Mouse (Mus musculus): ENCODE measurements around the gene Gm49325.
A peak's percentile ranks its signal among the peaks of the same experiment; 100 is the strongest.

The Gm49325 gene

DNA sequence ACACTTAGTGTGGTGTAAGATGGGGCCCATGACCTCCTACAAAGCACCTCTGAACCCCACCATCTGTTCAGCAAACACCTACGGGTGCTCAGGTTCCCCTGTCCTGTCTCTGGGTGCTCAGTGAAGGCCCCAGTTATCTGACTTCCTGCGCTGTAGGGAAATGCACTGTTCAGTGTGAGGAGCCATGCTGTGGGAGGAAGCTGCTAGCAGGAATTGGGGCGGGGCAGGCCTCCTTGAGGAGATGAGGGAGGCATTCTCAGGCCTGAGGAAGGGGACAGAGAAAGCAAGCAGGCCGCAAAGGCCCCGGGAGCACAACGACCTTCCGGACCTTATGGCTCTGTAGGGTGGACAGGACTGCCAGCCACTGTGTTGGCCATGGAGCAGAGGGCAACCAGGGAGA lies 16.9 kb upstream of the Gm49325 start:
- no peak for DNase-seq (ENCODE audit: low spot score)

DNA sequence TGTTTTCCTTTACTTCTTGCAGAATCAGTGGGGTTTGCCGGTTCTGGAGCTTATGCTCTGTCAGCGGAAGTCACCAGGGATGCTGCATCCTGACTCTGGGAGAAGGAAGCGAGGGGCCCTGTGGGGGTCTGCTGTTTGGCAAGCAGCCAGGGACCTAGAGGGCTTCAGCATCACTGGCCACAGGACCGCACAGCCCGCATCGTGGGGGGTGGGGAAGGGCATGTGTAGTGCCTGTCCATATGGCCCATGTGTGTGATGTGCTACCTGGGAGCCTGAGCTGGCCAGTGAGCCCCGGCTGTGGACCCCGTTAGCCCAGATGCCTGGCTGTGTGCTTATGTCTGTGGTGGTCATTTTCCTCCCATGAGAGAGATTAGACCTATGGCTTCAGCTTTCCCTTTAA lies 16.2 kb upstream of the Gm49325 start:
- DNase-seq (ENCODE audit: low spot score) = no peak

DNA sequence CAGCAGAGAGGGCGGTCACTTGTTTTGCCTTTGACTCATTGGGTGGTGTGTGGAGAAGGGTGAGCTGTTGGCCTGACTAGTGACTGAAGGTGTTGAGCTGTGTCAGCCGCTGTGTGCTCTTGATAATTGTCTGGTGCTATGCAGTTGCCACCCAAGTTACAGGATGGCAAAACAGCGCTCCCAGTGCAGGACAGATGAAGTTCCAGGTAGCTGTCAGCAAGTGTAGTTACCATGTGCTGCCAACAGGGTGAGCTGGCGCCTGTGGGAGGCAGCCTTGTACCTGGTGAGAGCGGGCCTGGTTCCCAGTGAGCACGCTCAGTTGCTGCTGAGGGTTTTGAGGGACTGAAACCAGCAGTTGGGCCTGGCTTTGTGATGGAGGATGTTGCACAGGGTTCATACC lies 15.2 kb upstream of the Gm49325 start:
- DNase-seq (ENCODE audit: low spot score) = peak; percentile 51

DNA sequence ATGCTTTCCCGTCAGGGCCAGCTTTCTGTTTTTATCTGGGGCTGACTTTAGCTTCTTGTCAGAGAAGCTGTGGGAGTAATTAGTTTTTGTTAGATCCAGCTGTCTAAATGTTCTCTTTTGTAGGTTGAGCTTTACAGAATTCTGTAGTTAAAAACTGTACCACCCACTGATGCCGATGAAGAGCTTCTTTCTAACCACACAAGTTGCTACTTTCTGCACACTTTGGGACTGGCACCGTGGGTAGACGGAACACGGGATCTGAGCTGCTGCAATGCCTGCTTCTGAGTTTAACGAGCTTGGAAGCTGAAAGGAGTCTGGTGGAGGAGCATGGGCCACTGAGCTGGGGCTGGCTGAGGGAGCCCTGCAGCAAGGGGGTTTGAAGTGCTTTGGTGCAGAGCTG lies 14.5 kb upstream of the Gm49325 start:
- DNase-seq (ENCODE audit: low spot score) = no peak

DNA sequence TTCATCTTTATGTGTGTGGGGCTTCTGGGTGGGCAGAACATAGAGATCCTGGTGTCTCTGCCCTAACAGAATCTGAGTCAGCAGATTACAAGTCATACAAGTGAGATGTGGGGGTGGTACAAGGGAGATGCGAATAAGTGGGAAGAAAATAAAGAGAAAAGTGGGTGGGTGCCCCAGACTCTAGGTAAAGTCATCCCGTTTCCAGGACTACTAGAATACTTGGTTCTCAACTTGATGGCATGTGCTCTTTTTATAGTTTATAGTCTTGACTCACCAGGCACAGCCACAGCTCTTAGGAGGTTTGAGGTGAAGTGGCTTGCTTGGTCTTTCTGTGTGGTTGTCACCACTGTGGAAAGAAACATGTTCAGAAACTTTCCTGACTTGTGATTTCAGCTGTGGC lies 9.9 kb upstream of the Gm49325 start:
- DNase-seq (ENCODE audit: low spot score) = no peak

DNA sequence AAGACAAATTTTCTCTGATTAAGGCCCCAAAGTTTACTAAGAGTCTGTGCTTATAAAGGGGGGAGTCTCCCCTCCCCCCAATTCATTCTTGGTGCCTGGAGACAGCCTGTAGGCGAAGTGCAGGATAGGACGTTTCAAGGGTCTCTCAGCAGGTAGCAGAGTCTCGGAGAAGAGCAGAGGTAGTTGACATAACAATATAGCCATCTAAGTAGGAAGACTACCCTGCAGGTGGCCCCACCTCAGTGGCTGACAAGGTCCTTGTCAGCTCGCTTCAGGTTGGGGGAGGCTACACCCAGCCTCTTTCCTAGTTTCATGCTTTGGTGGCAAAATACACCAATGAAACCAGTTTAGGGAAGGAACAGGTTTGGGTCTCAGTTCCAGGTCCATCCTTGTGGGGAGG lies 3.0 kb upstream of the Gm49325 start:
- DNase-seq (ENCODE audit: low spot score) = no peak

DNA sequence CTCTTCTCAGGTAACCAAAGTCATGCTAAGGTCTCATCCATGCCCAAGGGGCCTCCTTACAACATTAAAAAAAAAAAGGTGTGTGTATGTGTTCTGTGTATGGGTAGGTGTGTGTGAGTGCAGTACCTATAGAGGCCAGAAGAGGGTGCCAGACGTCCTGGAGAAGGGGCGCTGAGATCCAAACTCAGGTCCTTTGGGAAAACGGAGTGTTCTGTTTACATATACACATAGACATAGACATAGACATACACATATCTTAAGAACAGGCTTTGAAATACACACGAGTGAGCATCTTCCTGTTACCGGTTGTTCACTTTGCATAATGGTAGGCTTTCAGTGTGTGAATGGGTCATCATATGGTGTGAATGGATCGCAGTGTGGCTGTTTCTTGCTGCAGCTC lies 1.9 kb upstream of the Gm49325 start:
- DNase-seq (ENCODE audit: low spot score) = no peak

DNA sequence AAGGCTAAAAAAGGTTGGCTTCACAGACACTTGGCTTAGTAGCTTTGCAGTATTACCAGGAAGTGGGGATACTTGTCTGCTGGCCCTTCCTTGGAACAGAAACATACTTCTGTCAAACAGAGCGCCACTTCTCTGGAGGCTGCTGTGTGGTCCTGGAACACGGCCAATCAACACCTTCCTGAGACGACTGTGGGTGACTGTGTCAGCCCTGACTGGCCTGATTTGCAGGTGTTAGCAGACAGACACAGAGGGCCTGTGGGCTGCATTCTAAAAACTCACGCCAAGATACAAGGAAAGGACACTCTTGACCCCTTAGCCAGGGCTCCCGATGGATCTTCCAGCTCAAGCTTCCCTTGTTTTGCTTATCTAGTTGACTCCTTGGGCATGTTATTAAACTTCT lies 1.0 kb upstream of the Gm49325 start:
- no peak for DNase-seq (ENCODE audit: low spot score)

DNA sequence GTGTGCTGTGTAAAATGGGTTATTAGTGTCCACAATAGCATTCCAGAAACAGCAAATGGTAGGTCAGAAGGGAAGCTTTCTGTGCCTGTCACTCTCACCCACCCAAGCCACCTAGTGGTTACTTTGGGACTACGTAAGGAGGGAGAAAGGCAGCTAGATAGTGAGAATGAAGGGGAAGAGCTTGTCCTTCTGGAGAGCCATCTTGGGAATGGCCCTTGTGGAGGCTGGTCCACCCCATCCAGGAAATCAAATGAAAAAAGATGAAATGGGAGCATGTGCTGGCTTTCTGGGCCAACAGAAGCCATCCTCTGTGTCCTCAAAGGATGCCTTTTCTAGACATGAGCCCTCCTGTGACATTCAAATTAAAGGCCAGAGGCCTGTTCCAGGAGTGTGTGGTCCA lies 629 bp upstream of the Gm49325 start:
- DNase-seq (ENCODE audit: low spot score) = no peak

DNA sequence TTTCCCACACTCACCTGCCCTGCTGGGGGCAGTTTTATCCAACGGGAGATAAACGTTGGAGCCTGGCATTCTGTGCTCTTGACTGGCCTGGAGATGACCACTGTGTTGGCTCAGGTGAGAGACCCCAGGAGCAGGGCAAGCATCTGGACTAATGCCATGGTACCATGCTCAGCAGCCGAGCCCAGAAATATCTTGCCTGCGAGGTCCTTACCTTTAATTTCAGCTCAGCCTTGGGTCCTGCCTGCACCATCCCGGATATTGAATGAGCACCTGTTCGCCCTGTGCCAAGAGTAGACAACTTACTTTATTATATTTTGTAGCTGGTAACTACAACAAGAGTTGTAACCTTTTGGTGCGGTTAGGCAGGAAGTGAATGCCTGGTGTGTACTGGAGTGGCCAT lies 858 bp downstream of the Gm49325 start:
- no peak for DNase-seq (ENCODE audit: low spot score)

DNA sequence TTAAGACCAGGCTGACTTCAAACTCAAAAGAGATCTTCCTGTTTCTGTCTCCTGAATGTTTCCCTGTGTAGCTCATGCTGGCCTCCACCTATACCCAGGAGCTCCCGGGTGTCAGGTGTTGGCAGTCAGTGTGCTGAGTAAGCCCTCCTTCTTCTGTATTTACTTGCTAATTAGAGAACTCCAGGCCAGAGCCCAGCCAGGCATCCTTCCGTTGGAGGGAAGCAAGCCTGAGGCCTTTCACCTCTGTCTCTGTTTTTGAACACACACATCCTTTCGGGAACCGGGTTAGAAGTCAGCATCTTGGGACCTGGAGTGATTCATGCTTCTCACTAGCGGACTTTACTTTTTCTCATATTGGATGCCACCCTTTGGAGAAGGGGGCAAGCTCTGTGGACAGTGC lies 1.4 kb downstream of the Gm49325 start:
- DNase-seq (ENCODE audit: low spot score) = no peak

DNA sequence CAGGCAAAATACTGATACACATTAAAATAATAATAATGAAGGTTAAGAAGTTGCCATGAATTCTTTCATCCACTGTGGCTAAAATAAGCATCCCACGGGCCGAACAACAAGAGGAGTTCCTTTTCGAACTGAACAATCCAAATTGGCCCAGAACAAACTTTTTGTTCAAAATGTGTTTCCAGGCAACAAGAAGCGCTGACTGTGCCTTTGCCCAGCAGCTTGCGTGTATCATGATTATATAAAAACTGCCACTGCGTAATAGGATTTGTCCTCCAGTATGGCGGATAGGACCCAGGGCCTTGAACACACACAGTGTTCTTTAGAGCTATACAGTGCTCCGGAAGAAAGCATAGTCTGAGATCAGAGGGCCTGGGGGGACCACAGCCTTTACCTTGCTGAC lies 2.6 kb downstream of the Gm49325 start:
- no peak for DNase-seq (ENCODE audit: low spot score)

DNA sequence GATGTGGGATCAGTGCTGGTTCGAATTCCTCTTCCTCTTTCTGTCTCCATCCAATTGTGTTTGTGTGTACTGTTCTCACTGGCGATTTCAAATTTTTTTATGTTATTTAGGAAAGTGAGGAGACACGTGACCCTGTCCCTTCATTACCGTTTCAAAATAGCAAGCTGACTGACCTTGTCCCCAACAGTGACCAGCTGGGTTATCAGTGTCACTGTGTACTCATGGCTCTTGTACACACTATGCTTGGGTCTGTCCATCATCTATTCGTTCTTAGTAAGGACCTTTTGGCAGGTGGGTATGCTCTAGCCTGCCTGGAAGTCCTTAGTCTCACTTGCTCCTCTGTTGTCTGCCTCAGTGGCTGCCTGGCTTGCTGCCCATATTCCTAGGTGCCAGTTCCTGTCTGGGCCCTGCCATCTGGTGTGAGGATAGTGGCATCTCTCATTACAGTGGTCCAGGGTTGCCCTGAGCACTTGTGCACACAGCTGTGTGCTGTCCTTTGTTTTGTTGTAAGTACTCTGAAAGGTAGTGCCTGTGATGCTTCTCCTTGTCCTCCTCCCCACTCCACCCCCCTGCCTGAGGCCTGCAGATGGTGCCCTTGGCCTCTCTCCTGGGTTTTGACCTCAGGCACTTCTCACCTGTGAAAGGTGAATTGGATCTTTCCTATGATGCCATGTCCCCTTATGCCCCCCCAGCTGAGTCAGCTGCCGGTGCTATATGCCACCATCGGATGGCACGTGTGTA lies 4.4 kb downstream of the Gm49325 start:
- no peak for DNase-seq (ENCODE audit: low spot score)

DNA sequence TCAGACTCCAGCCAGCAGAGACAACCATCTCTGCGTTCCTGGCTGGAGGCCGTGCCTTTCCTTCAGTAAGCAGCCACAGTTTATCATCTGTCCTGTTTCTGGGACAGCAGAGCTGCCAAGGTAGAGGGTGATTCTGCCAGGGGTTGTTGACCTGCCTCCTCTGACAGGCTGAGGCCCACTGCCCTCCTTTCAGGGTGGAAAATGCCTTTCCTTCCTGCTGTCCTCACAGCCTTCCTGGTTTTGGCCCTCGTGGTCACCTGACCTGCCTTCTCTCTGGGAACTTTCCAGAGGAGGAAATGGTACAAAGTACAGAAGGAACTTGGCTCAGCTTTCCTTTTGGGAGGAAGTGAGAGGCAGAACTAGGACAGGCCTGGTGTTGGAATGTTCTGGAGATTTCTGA lies 7.4 kb downstream of the Gm49325 start:
- DNase-seq (ENCODE audit: low spot score) = peak; percentile 91

DNA sequence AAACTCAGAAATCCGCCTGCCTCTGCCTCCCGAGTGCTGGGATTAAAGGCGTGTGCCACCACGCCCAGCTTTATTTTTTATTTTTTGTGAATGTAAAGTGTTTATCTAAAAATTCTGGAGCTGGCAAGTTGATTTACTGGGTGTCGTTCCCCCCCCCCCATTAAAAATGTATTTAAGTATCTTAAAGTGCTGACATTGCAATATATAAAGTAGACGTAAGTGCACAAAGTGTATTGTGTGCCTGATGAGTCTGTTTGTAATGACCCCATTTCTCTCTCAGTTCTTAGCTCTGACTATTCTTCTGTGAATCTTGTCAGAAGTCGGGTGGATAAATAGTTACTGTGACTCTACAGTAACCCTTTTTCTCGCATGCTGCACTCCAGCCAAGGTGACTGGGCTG lies 9.7 kb downstream of the Gm49325 start:
- DNase-seq (ENCODE audit: low spot score) = no peak

DNA sequence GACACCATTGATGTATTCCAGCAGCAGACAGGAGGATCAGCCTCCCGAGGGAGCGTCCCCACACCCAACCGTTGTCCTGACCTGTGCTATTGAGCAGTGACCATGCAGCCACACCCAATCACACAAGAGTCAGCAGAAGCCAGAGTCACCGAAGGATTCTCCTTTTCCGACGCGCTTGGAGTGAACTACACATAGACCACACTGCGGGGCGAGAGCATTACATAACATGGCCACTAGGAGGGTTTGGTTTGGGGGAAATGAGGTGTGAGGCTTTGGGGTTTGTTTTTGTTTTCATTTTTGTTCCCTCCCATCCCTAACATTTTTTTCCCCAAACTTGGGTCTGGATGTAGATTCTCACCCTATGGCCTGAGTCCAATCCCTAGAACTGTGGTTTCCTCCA lies 10.2 kb downstream of the Gm49325 start:
- no peak for DNase-seq (ENCODE audit: low spot score)

DNA sequence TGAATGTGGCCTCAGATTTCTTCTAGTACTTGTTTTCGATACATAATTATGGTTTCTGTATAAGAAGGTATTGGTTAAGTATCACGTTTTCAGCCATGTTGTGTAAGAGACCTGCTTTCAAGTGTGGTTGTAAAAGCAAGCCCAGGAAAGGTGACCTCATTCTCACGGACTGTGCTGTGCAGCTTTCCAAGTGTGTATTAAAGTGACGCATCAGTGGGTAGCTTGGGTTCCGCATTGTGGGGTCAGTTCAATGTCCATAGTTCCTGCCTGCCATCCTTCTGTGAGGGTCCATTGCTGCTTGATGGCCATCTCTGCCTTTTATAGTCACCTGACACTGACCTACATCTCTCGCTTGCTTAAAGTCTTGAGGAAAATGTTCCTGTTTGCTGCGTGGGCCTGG lies 10.9 kb downstream of the Gm49325 start:
- no peak for DNase-seq (ENCODE audit: low spot score)

DNA sequence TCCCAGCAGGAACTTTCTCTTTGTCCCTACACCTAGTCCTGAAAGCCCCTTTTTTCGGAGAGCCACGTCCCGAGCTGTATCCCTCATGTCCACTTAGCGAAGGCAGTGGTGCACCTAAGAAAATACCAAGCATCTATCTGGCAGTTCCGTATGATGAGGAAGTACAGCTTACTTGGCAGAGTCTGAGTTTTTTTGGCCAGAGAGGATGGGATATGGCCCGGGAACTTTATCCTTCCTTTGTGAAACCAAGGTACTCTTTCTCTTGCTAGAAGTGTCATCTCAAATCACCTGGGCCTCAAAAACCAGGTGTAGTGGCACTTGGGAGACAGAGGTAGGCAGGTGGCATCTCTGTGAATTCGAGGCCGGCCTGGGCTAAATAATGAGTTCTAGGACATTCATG lies 15.5 kb downstream of the Gm49325 start:
- DNase-seq (ENCODE audit: low spot score) = no peak

DNA sequence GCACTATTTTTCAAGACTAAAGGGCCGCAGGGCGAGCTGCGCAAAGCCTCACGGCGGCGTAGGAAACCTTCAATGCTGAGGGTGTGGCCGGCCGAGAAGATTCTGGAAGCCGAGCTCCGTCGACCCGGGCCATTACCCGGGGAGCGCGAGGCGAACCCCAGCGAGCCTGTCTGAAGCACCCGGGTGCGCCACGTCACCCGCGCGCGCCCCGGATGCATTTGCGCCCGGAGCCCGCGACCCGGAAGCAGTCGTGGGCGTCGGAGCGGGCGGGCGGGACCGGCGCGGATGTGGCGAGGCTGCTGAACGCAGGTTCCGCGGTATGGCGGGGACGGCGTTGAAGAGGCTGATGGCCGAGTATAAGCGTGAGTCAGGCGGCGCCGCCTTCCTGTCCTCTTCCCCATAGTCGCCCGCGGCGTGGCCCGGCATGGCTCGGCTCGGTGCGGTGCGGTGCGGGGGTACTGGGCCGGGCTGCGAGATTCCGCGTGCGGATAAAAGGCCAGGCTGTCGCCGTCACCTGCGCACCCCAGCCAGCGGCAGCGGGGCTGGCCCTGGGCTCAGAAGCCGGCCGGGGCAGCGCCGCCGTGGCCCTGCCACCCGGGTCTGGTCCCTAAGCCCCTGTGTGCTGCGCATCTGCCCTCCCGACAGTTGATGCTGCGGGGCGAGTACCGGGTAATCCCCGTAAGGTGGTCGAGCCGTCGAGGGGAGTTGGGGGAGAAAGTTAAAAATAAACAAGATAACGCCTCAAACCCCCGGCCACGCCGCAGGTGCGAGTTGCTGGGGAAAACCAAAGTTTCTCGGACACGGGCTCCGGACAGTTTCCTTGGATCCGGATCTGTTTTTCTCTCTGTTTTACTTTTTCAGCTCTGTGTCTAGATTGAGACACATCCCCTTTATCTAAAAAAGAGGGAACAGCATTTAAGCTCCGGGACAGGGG lies 16.3 kb downstream of the Gm49325 start, which contains the start of gene Ube2g2:
TSS of gene Ube2g2 (plus strand) at position 221 of the 934 bp plus-strand sequence.
- DNase-seq (ENCODE audit: low spot score) = peak; percentile 93

DNA sequence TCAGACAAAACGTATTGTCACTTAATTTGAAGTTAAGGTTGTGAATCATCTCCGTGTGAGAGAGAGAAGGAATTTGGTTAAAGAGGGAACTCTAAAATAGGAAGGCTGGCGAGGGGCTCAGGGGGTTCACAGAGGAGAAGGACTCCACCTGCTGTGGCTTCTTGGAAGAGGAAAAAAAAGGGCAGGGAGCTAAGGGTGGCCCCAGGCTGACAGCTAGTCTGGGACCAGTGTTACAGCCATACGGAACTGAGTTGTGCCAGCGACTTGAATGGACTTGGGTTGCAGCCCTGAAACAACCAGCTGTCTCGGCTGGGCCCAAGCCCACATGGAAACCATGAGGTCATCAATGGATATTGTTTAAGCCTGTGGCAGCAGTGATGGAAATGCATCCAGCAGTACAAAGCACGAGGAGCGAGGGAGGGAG lies 17.1 kb downstream of the Gm49325 start:
- peak; percentile 62 for DNase-seq (ENCODE audit: low spot score)

DNA sequence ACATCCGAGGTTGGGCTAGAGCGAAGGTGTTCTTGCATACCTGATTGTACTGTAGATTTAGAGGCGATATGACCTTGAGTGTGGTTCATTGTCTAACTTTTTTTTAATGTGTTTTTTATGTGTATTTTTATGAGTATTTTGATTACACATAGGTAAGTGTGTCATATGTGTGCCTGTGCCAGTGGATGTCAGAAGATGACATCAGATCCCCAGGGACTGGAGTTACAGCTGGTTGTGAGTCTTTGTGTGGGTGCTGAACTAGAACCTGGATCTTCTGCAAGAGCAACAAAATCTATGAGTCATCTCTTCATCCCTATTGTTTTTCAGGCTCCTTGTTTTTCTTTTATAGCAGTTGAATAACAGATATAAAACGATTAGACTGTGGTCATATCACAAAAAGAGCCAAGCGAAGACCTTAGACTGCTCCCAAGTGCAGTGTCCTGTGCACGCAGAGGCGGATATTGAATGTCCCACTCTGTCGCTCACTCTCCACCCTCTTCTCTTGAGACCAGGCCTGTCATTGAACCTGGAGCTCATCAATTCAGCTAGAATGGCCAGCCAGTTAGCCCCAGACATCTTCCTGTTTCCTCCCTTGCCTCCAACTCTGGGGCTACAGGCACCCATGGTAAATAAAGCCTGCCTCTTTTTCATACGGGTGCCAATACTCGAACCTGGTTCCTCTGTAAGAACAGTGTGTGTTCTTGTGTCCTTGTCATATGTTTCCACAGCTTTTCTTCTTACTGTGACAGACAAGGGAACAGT lies 17.8 kb downstream of the Gm49325 start:
- no peak for DNase-seq (ENCODE audit: low spot score)

DNA sequence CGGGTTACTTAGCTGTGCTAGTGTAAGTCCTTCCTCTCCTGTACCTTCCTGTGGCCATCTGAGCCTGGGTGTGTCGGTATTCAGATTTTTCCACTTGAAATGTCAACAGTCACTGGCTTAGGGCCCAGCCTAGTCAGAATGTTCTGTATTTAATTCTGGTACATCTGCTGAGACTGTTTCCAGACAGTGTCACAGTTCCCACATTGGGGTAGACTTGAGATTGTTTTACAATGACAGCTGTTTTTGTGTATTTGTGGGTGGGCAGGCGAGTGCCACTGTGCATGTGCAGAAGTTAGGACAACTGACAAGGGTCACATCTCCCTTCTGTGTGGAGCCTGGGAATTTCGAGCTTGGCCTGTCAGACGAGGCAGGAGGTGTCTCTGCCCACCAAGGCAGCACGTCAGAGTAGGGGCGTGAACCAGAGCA lies 18.6 kb downstream of the Gm49325 start:
- DNase-seq (ENCODE audit: low spot score) = peak; percentile 86

DNA sequence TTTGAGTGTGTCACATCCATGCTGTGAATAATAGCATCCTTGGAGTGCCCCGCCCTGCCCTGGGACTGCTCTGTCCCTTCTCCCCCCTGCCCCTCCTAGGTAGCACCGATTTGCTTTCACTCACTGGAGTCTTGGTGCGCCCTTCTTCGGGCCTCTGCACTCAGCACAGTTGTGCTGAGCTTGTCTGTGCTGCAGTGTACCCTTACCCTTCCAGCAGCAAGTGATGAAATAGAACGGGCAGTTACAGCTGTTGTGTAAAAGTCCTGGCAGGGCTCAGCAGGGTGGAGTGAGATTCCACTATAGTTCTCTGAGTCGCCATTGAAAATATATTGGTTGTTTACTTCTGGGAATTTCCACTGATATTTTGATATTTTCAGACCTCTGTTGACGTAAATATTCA lies 20.0 kb downstream of the Gm49325 start:
- no peak for DNase-seq (ENCODE audit: low spot score)

All from lung, postnatal 25 days (tissue).